Mouse (Mus musculus): Measurements from ENCODE around the gene Map4k3. TPM values are rescaled to one million over a fixed set of nuclear protein-coding genes. Genes with fewer than 3 reads are reported as not detected.

The Map4k3 gene
- polyA plus RNA-seq, 1 experiment from 2014 or later = 37.5 TPM

GRCm38 (mm10) chr17:80663623-80664022, 64.7 kb downstream of the Map4k3 start:
- Histone ChIP-seq H3K4me1 (ENCODE audit: insufficient read depth, low read depth, low read length) (no peaks in the 10 kb centered on the region), H3K27me3 (replicated peaks; ENCODE audit: insufficient read depth, low read length) (no peaks in the 10 kb centered on the region), H3K9me3 (ENCODE audit: low read length) (no peaks in the 10 kb centered on the region), H3K27ac (ENCODE audit: low read length) (no peak overlapping the region), H3K4me3 (ENCODE audit: low read depth, low read length) (no peak overlapping the region), H3K4me2 (replicated peaks; ENCODE audit: low read depth, low read length) (no peak overlapping the region), H3K9ac (replicated peaks; ENCODE audit: low read depth) (no peak overlapping the region), H3K36me3 (ENCODE audit: insufficient read depth, low read length) (no peaks in the 10 kb centered on the region)
- TF ChIP-seq EP300 (IDR thresholded peaks at IDR 0.05) (no peak), CTCF (IDR thresholded peaks at IDR 0.05) (no peak)
- ATAC-seq (no peak), DNase-seq (ENCODE audit: low spot score) (no peak)
- 80% methylated on average over 4 of the region's 4 CpGs for WGBS

- ATAC-seq (no peak), DNase-seq (ENCODE audit: low spot score) (no peak)
- TF ChIP-seq CTCF (IDR thresholded peaks at IDR 0.05) (no peak), EP300 (IDR thresholded peaks at IDR 0.05) (no peak)
- H3K4me3 ChIP-seq (ENCODE audit: low read depth, low read length) = no peak overlapping the region
- H3K9ac ChIP-seq (replicated peaks; ENCODE audit: low read depth) = no peak overlapping the region
- H3K27me3 ChIP-seq (replicated peaks; ENCODE audit: insufficient read depth, low read length) = no peaks in the 10 kb centered on the region
- no peak overlapping the region for H3K4me2 ChIP-seq (replicated peaks; ENCODE audit: low read depth, low read length)
- no peaks in the 10 kb centered on the region for H3K36me3 ChIP-seq (ENCODE audit: insufficient read depth, low read length)
- H3K4me1 ChIP-seq (ENCODE audit: insufficient read depth, low read depth, low read length) = no peaks in the 10 kb centered on the region
- no peak overlapping the region for H3K27ac ChIP-seq (ENCODE audit: low read length)
- no peaks in the 10 kb centered on the region for H3K9me3 ChIP-seq (ENCODE audit: low read length)
- 78% methylated on average over 7 of the region's 7 CpGs for WGBS
Measured at GRCm38 (mm10) chr17:80662836-80663620, 65.3 kb downstream of the Map4k3 start.

DNA sequence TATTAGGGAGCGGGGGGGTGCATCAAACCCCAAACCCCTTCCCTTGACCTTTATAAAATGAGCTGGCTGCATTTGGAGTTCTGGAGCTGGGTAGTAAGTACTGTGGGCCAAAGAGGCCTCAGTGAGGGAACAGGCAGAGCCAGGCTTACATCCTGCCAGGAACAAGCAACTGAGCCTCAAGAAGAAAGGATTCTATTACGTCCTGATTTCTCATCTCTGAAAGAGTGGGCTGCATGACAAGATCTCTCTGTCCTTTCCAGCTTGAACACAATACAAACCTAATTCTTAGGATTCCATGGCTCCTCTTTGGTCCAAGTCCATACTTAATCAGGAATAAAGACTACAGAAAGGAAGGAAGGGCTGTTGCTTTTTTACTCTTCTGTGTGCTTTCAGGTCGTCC, 66.4 kb downstream of the Map4k3 start:
- no peak overlapping the region for H3K9ac ChIP-seq (replicated peaks; ENCODE audit: low read depth)
- ATAC-seq = no peak
- TF ChIP-seq CTCF (IDR thresholded peaks at IDR 0.05) = no peak
- TF ChIP-seq EP300 (IDR thresholded peaks at IDR 0.05) = no peak

GRCm38 (mm10) chr17:80660707-80661380, 67.4 kb downstream of the Map4k3 start:
- no peak overlapping the region for H3K9ac ChIP-seq (replicated peaks; ENCODE audit: low read depth)
- no peak for ATAC-seq
- TF ChIP-seq CTCF (IDR thresholded peaks at IDR 0.05) (no peak), EP300 (IDR thresholded peaks at IDR 0.05) (no peak)
- no peak overlapping the region for H3K27ac ChIP-seq (ENCODE audit: low read length)
- H3K36me3 ChIP-seq (ENCODE audit: insufficient read depth, low read length) = no peaks in the 10 kb centered on the region
- no peaks in the 10 kb centered on the region for H3K9me3 ChIP-seq (ENCODE audit: low read length)
- H3K4me1 ChIP-seq (ENCODE audit: insufficient read depth, low read depth, low read length) = no peaks in the 10 kb centered on the region
- DNase-seq (ENCODE audit: low spot score) = no peak
- H3K4me3 ChIP-seq (ENCODE audit: low read depth, low read length) = no peak overlapping the region
- no peak overlapping the region for H3K4me2 ChIP-seq (replicated peaks; ENCODE audit: low read depth, low read length)
- WGBS = 84% methylated on average over 15 of the region's 15 CpGs
- H3K27me3 ChIP-seq (replicated peaks; ENCODE audit: insufficient read depth, low read length) = no peaks in the 10 kb centered on the region

More for the DNA sequence above, 66.4 kb downstream of the Map4k3 start:
- peak; percentile 8 for DNase-seq (ENCODE audit: low spot score)
- 76% methylated on average over 3 of the region's 3 CpGs for WGBS
- Histone ChIP-seq H3K4me2 (replicated peaks; ENCODE audit: low read depth, low read length) (no peak overlapping the region), H3K36me3 (ENCODE audit: insufficient read depth, low read length) (no peaks in the 10 kb centered on the region), H3K4me3 (ENCODE audit: low read depth, low read length) (no peak overlapping the region), H3K27me3 (replicated peaks; ENCODE audit: insufficient read depth, low read length) (no peaks in the 10 kb centered on the region), H3K4me1 (ENCODE audit: insufficient read depth, low read depth, low read length) (no peaks in the 10 kb centered on the region), H3K9me3 (ENCODE audit: low read length) (no peaks in the 10 kb centered on the region), H3K27ac (ENCODE audit: low read length) (no peak overlapping the region)

DNA sequence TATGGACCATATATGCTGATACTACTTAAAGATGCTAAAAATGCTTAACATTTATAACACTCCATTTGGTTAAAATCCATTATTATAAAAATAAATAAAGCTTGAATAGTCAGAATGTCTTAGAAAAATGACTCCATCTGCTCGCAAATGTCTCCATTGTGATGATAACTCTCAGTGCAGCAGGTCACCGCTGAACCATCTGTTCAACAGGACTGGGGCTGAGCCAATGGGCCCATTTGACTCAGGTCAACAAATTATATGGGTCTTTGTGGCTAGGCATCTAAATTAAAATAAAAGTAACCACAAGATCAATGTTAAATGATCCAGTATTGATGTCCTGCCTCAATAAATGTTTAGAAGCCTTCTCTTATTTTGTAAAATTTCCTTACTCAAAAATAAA, 68.1 kb downstream of the Map4k3 start:
- Histone ChIP-seq H3K4me3 (ENCODE audit: low read depth, low read length) (no peak overlapping the region), H3K27me3 (replicated peaks; ENCODE audit: insufficient read depth, low read length) (no peaks in the 10 kb centered on the region), H3K9ac (replicated peaks; ENCODE audit: low read depth) (no peak overlapping the region), H3K36me3 (ENCODE audit: insufficient read depth, low read length) (no peaks in the 10 kb centered on the region), H3K27ac (ENCODE audit: low read length) (no peak overlapping the region), H3K4me1 (ENCODE audit: insufficient read depth, low read depth, low read length) (no peaks in the 10 kb centered on the region), H3K9me3 (ENCODE audit: low read length) (no peaks in the 10 kb centered on the region), H3K4me2 (replicated peaks; ENCODE audit: low read depth, low read length) (no peak overlapping the region)
- ATAC-seq (no peak), DNase-seq (ENCODE audit: low spot score) (no peak)
- no peak for TF ChIP-seq EP300 (IDR thresholded peaks at IDR 0.05)
- no peak for TF ChIP-seq CTCF (IDR thresholded peaks at IDR 0.05)
- WGBS = 79% methylated on average over 2 of the region's 2 CpGs

- ATAC-seq (no peak), DNase-seq (ENCODE audit: low spot score) (no peak)
- 91% methylated on average over 5 of the region's 5 CpGs for WGBS
- Histone ChIP-seq H3K9ac (replicated peaks; ENCODE audit: low read depth) (no peak overlapping the region), H3K9me3 (ENCODE audit: low read length) (no peaks in the 10 kb centered on the region), H3K4me3 (ENCODE audit: low read depth, low read length) (no peak overlapping the region), H3K27ac (ENCODE audit: low read length) (no peak overlapping the region), H3K4me2 (replicated peaks; ENCODE audit: low read depth, low read length) (no peak overlapping the region), H3K4me1 (ENCODE audit: insufficient read depth, low read depth, low read length) (no peaks in the 10 kb centered on the region), H3K27me3 (replicated peaks; ENCODE audit: insufficient read depth, low read length) (no peaks in the 10 kb centered on the region), H3K36me3 (ENCODE audit: insufficient read depth, low read length) (no peaks in the 10 kb centered on the region)
- TF ChIP-seq EP300 (IDR thresholded peaks at IDR 0.05) (no peak), CTCF (IDR thresholded peaks at IDR 0.05) (no peak)
Measured at GRCm38 (mm10) chr17:80659821-80660220, 68.5 kb downstream of the Map4k3 start.

All from lung, postnatal 0 days (tissue).